Comparison of ENCODE assay signal across 12 mouse cellular contexts in the genomic region with DNA sequence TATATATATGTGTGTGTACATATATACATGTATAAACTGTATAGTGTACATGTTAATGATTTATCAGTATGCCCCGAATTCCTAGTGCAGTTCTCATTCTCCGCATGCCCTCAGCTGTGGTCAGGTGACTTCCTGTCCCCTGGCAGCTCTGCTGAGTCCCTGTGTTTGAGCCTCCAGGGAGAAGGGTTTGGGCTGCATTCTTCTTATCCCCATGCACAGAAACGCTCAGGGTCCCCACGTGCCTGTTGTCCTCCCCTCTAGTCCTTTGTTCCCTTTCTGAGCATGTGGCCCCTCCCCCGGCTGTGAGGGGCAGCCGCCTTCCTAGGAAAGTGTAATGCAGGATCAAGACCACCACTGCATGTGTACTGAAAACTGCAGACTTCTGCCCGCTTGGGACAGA. TPM values are rescaled to one million over a fixed set of nuclear protein-coding genes. Genes with fewer than 3 reads are reported as not detected.
DNase-seq lines count a peak whose midpoint lies in the region; ATAC-seq and TF ChIP-seq lines count a peak whose summit lies in the region.
"Had no signal": no experiment of that assay in that cellular context is flagged by ENCODE, and none has a peak within 500 bp of the region (broad histone marks: within the 10 kb centered on the region; RNA-seq: fewer than 3 reads in every experiment).

No protein-coding gene starts in this region.

- WGBS in heart, embryonic 10.5 days = 18% methylated on average over 7 of the region's 7 CpGs
- WGBS in midbrain, embryonic 10.5 days = 11% methylated on average over 7 of the region's 7 CpGs
- 6% methylated on average over 7 of the region's 7 CpGs for WGBS in midbrain, postnatal 0 days
- 11% methylated on average over 7 of the region's 7 CpGs for WGBS in hindbrain, embryonic 10.5 days
- WGBS in neural tube, embryonic 11.5 days = 13% methylated on average over 7 of the region's 7 CpGs

- peaks cover 22% of the 10 kb centered on the region for H3K36me3 ChIP-seq in heart, embryonic 10.5 days
- H3K36me3 ChIP-seq in midbrain, embryonic 10.5 days = peaks cover 33% of the 10 kb centered on the region
- peaks cover 27% of the 10 kb centered on the region for H3K36me3 ChIP-seq in midbrain, postnatal 0 days (ENCODE audit: insufficient read depth, low read length)
- H3K36me3 ChIP-seq in hindbrain, embryonic 10.5 days = peaks cover 31% of the 10 kb centered on the region
- H3K36me3 ChIP-seq in neural tube, embryonic 11.5 days (ENCODE audit: control insufficient read depth, insufficient read depth, low read length) = no peaks in the 10 kb centered on the region
- H3K36me3 ChIP-seq: intestine, embryonic 15.5 days had no signal

- H3K4me3 ChIP-seq in heart, embryonic 10.5 days = no peak overlapping the region
- H3K4me3 ChIP-seq in midbrain, embryonic 10.5 days = no peak overlapping the region
- no peak overlapping the region for H3K4me3 ChIP-seq in midbrain, postnatal 0 days (ENCODE audit: low read depth, low read length)
- peak overlapping the region; percentile 18; the same call in 1 of the 2 replicates for H3K4me3 ChIP-seq in hindbrain, embryonic 10.5 days
- no peak overlapping the region for H3K4me3 ChIP-seq in neural tube, embryonic 11.5 days (ENCODE audit: low read depth, low read length)
- H3K4me3 ChIP-seq: intestine, embryonic 15.5 days had no signal

- no peak overlapping the region for H3K4me2 ChIP-seq in midbrain, postnatal 0 days (ENCODE audit: low read depth, low read length, poor library complexity, severe bottlenecking)
- H3K4me2 ChIP-seq in neural tube, embryonic 11.5 days (ENCODE audit: low read depth) = no peak overlapping the region
- H3K4me2 ChIP-seq: intestine, embryonic 15.5 days had no signal

- ATAC-seq in midbrain, postnatal 0 days (ENCODE audit: low FRiP score) = no peak
- peak; percentile 48 for ATAC-seq in neural tube, embryonic 11.5 days (ENCODE audit: insufficient read depth, low FRiP score, low TSS enrichment)
- ATAC-seq in erythroblast, adult 5-6 weeks (replicated peaks; ENCODE audit: low FRiP score, poor library complexity, severe bottlenecking) = no peak
- ATAC-seq: intestine, embryonic 15.5 days had no signal

- H3K27ac ChIP-seq in heart, embryonic 10.5 days = peak overlapping the region; percentile 71
- H3K27ac ChIP-seq in midbrain, embryonic 10.5 days (replicated peaks) = peak overlapping the region; percentile 84
- no peak overlapping the region for H3K27ac ChIP-seq in midbrain, postnatal 0 days (ENCODE audit: low read depth, low read length)
- peak overlapping the region; percentile 83 for H3K27ac ChIP-seq in hindbrain, embryonic 10.5 days
- no peak overlapping the region for H3K27ac ChIP-seq in neural tube, embryonic 11.5 days (ENCODE audit: low read depth, low read length)
- H3K27ac ChIP-seq: intestine, embryonic 15.5 days; liver, embryonic 14.5 days had no signal

- H3K9me3 ChIP-seq in heart, embryonic 10.5 days = no peaks in the 10 kb centered on the region
- no peaks in the 10 kb centered on the region for H3K9me3 ChIP-seq in midbrain, embryonic 10.5 days (replicated peaks)
- H3K9me3 ChIP-seq in midbrain, postnatal 0 days (ENCODE audit: low read length) = no peaks in the 10 kb centered on the region
- H3K9me3 ChIP-seq in hindbrain, embryonic 10.5 days = no peaks in the 10 kb centered on the region
- H3K9me3 ChIP-seq in neural tube, embryonic 11.5 days (ENCODE audit: control insufficient read depth, low read length) = no peaks in the 10 kb centered on the region
- H3K9me3 ChIP-seq: intestine, embryonic 15.5 days had no signal

- no peak overlapping the region for H3K9ac ChIP-seq in midbrain, postnatal 0 days (replicated peaks; ENCODE audit: low read length, poor library complexity, severe bottlenecking)
- peak overlapping the region; percentile 26 for H3K9ac ChIP-seq in neural tube, embryonic 11.5 days (ENCODE audit: low read length)
- H3K9ac ChIP-seq: intestine, embryonic 15.5 days; liver, embryonic 14.5 days had no signal

- TF ChIP-seq CTCF in midbrain, postnatal 0 days (IDR thresholded peaks at IDR 0.05) = no peak

- DNase-seq in heart, embryonic 10.5 days (ENCODE audit: low spot score) = no peak
- no peak for DNase-seq in heart, adult 11 months
- DNase-seq in midbrain, embryonic 10.5 days (ENCODE audit: low spot score) = peak; percentile 75
- no peak for DNase-seq in midbrain, postnatal 0 days (ENCODE audit: low spot score)
- peak; percentile 73 for DNase-seq in hindbrain, embryonic 10.5 days (ENCODE audit: low spot score)
- peak; percentile 59 for DNase-seq in neural tube, embryonic 11.5 days (ENCODE audit: low spot score)
- DNase-seq in testis, postnatal 10 days (ENCODE audit: low spot score) = no peak
- DNase-seq: gastrocnemius, postnatal 14 days had no signal

- peaks cover 57% of the 10 kb centered on the region for H3K4me1 ChIP-seq in heart, embryonic 10.5 days
- H3K4me1 ChIP-seq in midbrain, embryonic 10.5 days = peaks cover 39% of the 10 kb centered on the region
- 0 out of 2 replicates have a peak, but pooled peaks cover 2% of the 10 kb centered on the region for H3K4me1 ChIP-seq in midbrain, postnatal 0 days (ENCODE audit: insufficient read depth, low read length)
- peaks cover 38% of the 10 kb centered on the region for H3K4me1 ChIP-seq in hindbrain, embryonic 10.5 days (replicated peaks)
- H3K4me1 ChIP-seq in neural tube, embryonic 11.5 days (ENCODE audit: control insufficient read depth, insufficient read depth, low read length) = peaks cover 6% of the 10 kb centered on the region

- H3K27me3 ChIP-seq in heart, embryonic 10.5 days (ENCODE audit: insufficient read depth, poor library complexity, severe bottlenecking) = no peaks in the 10 kb centered on the region
- H3K27me3 ChIP-seq in midbrain, embryonic 10.5 days (ENCODE audit: low read depth, poor library complexity, severe bottlenecking) = no peaks in the 10 kb centered on the region
- H3K27me3 ChIP-seq in midbrain, postnatal 0 days (ENCODE audit: insufficient read depth, low read length) = no peaks in the 10 kb centered on the region
- no peaks in the 10 kb centered on the region for H3K27me3 ChIP-seq in hindbrain, embryonic 10.5 days (ENCODE audit: insufficient read depth, poor library complexity, severe bottlenecking)
- no peaks in the 10 kb centered on the region for H3K27me3 ChIP-seq in neural tube, embryonic 11.5 days (ENCODE audit: control insufficient read depth, insufficient read depth, low read length)
- H3K27me3 ChIP-seq: intestine, embryonic 15.5 days had no signal

RNA-seq across cellular contexts. Expression of a gene that starts 3.8 kb away (rescaled TPM):
- polyA plus RNA-seq in heart, embryonic 10.5 days (2016; fragmentation: Nextera tagmentation; extraction: Ambion mirVana) = 60.0 and 65.8 TPM in 2 replicates
- polyA plus RNA-seq in midbrain, embryonic 10.5 days (2016; fragmentation: Nextera tagmentation; extraction: Ambion mirVana) = 0.09 TPM in 1 of 2 replicates, not detected in the other
- total RNA-seq in midbrain, postnatal 0 days (2014; rRNA removed) = not detected in 2 replicates
- 0.13 TPM in 1 of 2 replicates, not detected in the other for polyA plus RNA-seq in midbrain, postnatal 0 days (2015; fragmentation: Nextera tagmentation; extraction: Ambion mirVana)
- not detected in 2 replicates for polyA plus RNA-seq in hindbrain, embryonic 10.5 days (2016; fragmentation: Nextera tagmentation; extraction: Ambion mirVana)
- polyA plus RNA-seq in neural tube, embryonic 11.5 days (2014; fragmentation: Nextera tagmentation; extraction: Ambion mirVana) = 0.19 and 0.31 TPM in 2 replicates
- not detected in 2 replicates for total RNA-seq in erythroblast, adult 5-6 weeks (2015; ENCODE audit: low replicate concordance)
- total RNA-seq in erythroblast, adult 5-6 weeks (2017; ENCODE audit: low replicate concordance) = not detected in 2 replicates
- total RNA-seq: neutrophil, adult 5-6 weeks had no signal
- polyA plus RNA-seq: intestine, embryonic 15.5 days had no signal

RNA-seq across cellular contexts. Expression of a gene that starts 22.7 kb away (rescaled TPM):
- 44.0 and 57.6 TPM in 2 replicates for polyA plus RNA-seq in heart, embryonic 10.5 days (2016; fragmentation: Nextera tagmentation; extraction: Ambion mirVana)
- 93.3 and 105 TPM in 2 replicates for polyA plus RNA-seq in midbrain, embryonic 10.5 days (2016; fragmentation: Nextera tagmentation; extraction: Ambion mirVana)
- 4.8 and 5.6 TPM in 2 replicates for total RNA-seq in midbrain, postnatal 0 days (2014; rRNA removed)
- polyA plus RNA-seq in midbrain, postnatal 0 days (2015; fragmentation: Nextera tagmentation; extraction: Ambion mirVana) = 1.8 and 3.2 TPM in 2 replicates
- 75.8 and 89.8 TPM in 2 replicates for polyA plus RNA-seq in hindbrain, embryonic 10.5 days (2016; fragmentation: Nextera tagmentation; extraction: Ambion mirVana)
- 52.0 and 54.0 TPM in 2 replicates for polyA plus RNA-seq in neural tube, embryonic 11.5 days (2014; fragmentation: Nextera tagmentation; extraction: Ambion mirVana)
- total RNA-seq in erythroblast, adult 5-6 weeks (2015; ENCODE audit: low replicate concordance) = 4.4 and 5.9 TPM in 2 replicates
- total RNA-seq in erythroblast, adult 5-6 weeks (2017; ENCODE audit: low replicate concordance) = 9.5 and 14.1 TPM in 2 replicates

RNA-seq across cellular contexts. Expression of a gene that starts 54.5 kb away (rescaled TPM):
- polyA plus RNA-seq in heart, embryonic 10.5 days (2016; fragmentation: Nextera tagmentation; extraction: Ambion mirVana) = 2.7 and 2.8 TPM in 2 replicates
- polyA plus RNA-seq in midbrain, embryonic 10.5 days (2016; fragmentation: Nextera tagmentation; extraction: Ambion mirVana) = 53.7 and 67.5 TPM in 2 replicates
- total RNA-seq in midbrain, postnatal 0 days (2014; rRNA removed) = 68.5 and 83.4 TPM in 2 replicates
- polyA plus RNA-seq in midbrain, postnatal 0 days (2015; fragmentation: Nextera tagmentation; extraction: Ambion mirVana) = 19.0 and 24.4 TPM in 2 replicates
- polyA plus RNA-seq in hindbrain, embryonic 10.5 days (2016; fragmentation: Nextera tagmentation; extraction: Ambion mirVana) = 58.1 and 79.1 TPM in 2 replicates
- polyA plus RNA-seq in neural tube, embryonic 11.5 days (2014; fragmentation: Nextera tagmentation; extraction: Ambion mirVana) = 65.2 and 65.5 TPM in 2 replicates
- total RNA-seq in erythroblast, adult 5-6 weeks (2015; ENCODE audit: low replicate concordance) = not detected in 2 replicates
- 0.14 TPM in 1 of 2 replicates, not detected in the other for total RNA-seq in erythroblast, adult 5-6 weeks (2017; ENCODE audit: low replicate concordance)

Comparison
In these comparisons a context has a peak if more than half of its experiments do, and no peak if none do; other contexts are left out.
1. DNase-seq: peak in midbrain, embryonic 10.5 days (single experiment), hindbrain, embryonic 10.5 days (single experiment) and neural tube, embryonic 11.5 days (single experiment); none in heart, embryonic 10.5 days (single experiment), heart, adult 11 months (single experiment), midbrain, postnatal 0 days (single experiment) and testis, postnatal 10 days (single experiment).
2. H3K27ac ChIP-seq: peak in heart, embryonic 10.5 days (single experiment), midbrain, embryonic 10.5 days (single experiment) and hindbrain, embryonic 10.5 days (single experiment); none in midbrain, postnatal 0 days (single experiment) and neural tube, embryonic 11.5 days (single experiment).
3. RNA of a gene that starts 22.7 kb away (polyA plus RNA-seq): 93.3 to 105 TPM in midbrain, embryonic 10.5 days, 75.8 to 89.8 TPM in hindbrain, embryonic 10.5 days, 44.0 to 57.6 TPM in heart, embryonic 10.5 days and 52.0 to 54.0 TPM in neural tube, embryonic 11.5 days; 1.8 to 3.2 TPM in midbrain, postnatal 0 days; every median in the first group is over 10 times any median in the second.
4. RNA of a gene that starts 3.8 kb away (polyA plus RNA-seq): 60.0 to 65.8 TPM in heart, embryonic 10.5 days; 0.19 to 0.31 TPM in neural tube, embryonic 11.5 days, 0.09 TPM in midbrain, embryonic 10.5 days, 0.13 TPM in midbrain, postnatal 0 days and not detected in hindbrain, embryonic 10.5 days; every median in the first group is over 10 times any median in the second.